Mouse (Mus musculus) adrenal gland, adult (tissue): Measurements from ENCODE around the gene Bmpr2.
A peak's percentile ranks its signal among the peaks of the same experiment; 100 is the strongest.

Experiments
- DNase-seq, 2 experiments: peaks; one replicate each; pipeline ENCODE4 v3.0.0; 2022 to 2023; ENCODE audit warnings: low spot score in 1 of 2; ENCODE audit not compliant: inconsistent age in 2 of 2

The Bmpr2 gene

GRCm38 (mm10) chr1:59895456-59895855, 132.3 kb downstream of the Bmpr2 start:
- peak; percentile 65 to 75 for DNase-seq

- no peak for DNase-seq
These were observed 134.1 kb downstream of the Bmpr2 start for GRCm38 (mm10) chr1:59897147-59897798.

- no peak for DNase-seq
These were observed 136.5 kb downstream of the Bmpr2 start for GRCm38 (mm10) chr1:59899679-59900078.

- no peak for DNase-seq
These were observed 138.1 kb downstream of the Bmpr2 start for GRCm38 (mm10) chr1:59901082-59901876.

GRCm38 (mm10) chr1:59902634-59903033, 139.4 kb downstream of the Bmpr2 start:
- peak; percentile 45 to 64 for DNase-seq

GRCm38 (mm10) chr1:59904630-59905295, 141.6 kb downstream of the Bmpr2 start:
- DNase-seq = no peak

GRCm38 (mm10) chr1:59905916-59906315, 142.7 kb downstream of the Bmpr2 start:
- DNase-seq = no peak

GRCm38 (mm10) chr1:59906819-59907521, 143.8 kb downstream of the Bmpr2 start:
- DNase-seq = no peak

GRCm38 (mm10) chr1:59907700-59908099, 144.5 kb downstream of the Bmpr2 start:
- DNase-seq = peak; percentile 29 to 66

- no peak for DNase-seq
These were observed 147.7 kb downstream of the Bmpr2 start for GRCm38 (mm10) chr1:59910941-59911340.

GRCm38 (mm10) chr1:59912413-59913157, 149.4 kb downstream of the Bmpr2 start, which contains the start of gene Fam117b:
Fam117b (plus strand) TSS chr1:59913006.
- DNase-seq = peak; percentile 98

GRCm38 (mm10) chr1:59913195-59913868, 150.1 kb downstream of the Bmpr2 start:
- DNase-seq = peak; percentile 61 to 86

- DNase-seq = no peak
These were observed 150.6 kb downstream of the Bmpr2 start for GRCm38 (mm10) chr1:59913869-59914225.

- DNase-seq = no peak
These were observed 151.6 kb downstream of the Bmpr2 start for GRCm38 (mm10) chr1:59914799-59915198.

GRCm38 (mm10) chr1:59915843-59916610, 152.8 kb downstream of the Bmpr2 start:
- DNase-seq = peak in 1 of 2 experiments; percentile 61

GRCm38 (mm10) chr1:59917401-59917800, 154.2 kb downstream of the Bmpr2 start:
- DNase-seq = no peak

- no peak for DNase-seq
These were observed 154.9 kb downstream of the Bmpr2 start for GRCm38 (mm10) chr1:59918075-59918474.

GRCm38 (mm10) chr1:59923201-59923600, 160.0 kb downstream of the Bmpr2 start:
- no peak for DNase-seq

- no peak for DNase-seq
These were observed 160.5 kb downstream of the Bmpr2 start for GRCm38 (mm10) chr1:59923673-59924072.
